Mouse (Mus musculus): ENCODE data around the gene Cfap100. TPM values are rescaled to one million over a fixed set of nuclear protein-coding genes. Genes with fewer than 3 reads are reported as not detected.

Cfap100 gene
- polyA plus RNA-seq, 1 experiment from 2014 or later = 0.82 TPM

DNA sequence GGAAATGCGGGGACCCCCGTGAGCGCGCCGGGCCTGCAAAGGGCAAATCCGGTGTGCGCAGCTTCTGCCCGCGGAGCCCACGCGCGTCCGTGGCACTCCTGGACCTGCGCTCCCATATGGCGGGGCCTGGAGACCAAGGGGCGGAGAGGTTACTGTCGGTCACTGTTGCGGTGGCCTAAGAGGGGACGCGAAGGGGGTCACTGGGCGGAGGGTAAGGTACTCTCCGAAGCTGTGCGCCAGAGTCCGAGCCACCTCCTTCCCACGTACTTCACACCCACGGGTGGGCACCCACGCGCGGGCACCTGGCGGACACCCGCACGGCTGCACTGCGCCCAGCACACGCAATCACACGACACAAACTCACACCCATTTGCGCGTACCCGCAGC lies 34.2 kb upstream of the Cfap100 start:
- peak overlapping the region; percentile 68 for H3K27ac ChIP-seq (ENCODE audit: low read length)
- peak; percentile 34 for ATAC-seq (ENCODE audit: low read depth)
- peak overlapping the region; percentile 81 for H3K9ac ChIP-seq (ENCODE audit: low read length)
- H3K36me3 ChIP-seq (ENCODE audit: control insufficient read depth, insufficient read depth, low read length) = peaks cover 5% of the 10 kb centered on the region
- H3K9me3 ChIP-seq (ENCODE audit: control insufficient read depth, low read length) = no peaks in the 10 kb centered on the region
- H3K27me3 ChIP-seq (ENCODE audit: control insufficient read depth, insufficient read depth, low read depth, low read length) = peaks cover 19% of the 10 kb centered on the region
- H3K4me2 ChIP-seq (ENCODE audit: low read depth, low read length) = peak overlapping the region; percentile 99
- peaks cover 17% of the 10 kb centered on the region for H3K4me1 ChIP-seq (replicated peaks; ENCODE audit: control insufficient read depth, insufficient read depth, low read length)
- peak overlapping the region; percentile 74 for H3K4me3 ChIP-seq (ENCODE audit: low read length)
- 0% methylated on average over 38 of the region's 38 CpGs for WGBS

DNA sequence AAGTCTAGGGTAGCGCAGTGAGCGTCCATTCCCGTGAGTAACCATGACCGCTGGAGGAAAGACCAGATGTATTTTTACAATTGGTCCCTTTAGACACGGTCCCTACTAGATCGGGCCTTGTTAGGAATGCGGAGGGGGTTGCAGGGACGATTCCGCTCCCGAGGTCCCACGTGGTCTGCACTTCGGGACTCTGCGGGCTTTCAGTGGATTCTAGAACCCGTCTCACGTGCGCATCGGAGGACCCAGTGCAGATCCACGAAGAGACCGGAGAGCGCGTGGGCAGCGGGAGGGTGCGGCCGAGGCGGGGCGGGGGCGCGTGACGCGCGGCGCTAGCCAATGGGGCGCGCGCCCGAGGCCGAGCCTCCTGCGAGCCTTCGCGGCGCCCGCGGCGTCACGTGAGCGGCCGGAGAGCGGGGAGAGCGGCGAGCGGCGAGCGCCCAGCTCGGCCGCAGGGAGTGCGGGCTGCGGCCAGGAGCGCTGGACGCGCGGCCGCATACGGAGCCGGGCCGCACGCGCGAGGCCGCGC lies 33.6 kb upstream of the Cfap100 start, which contains the start of gene Klf15:
Klf15 (plus strand) TSS at position 396 of the 526 bp plus-strand sequence.
- under 1% methylated on average over 42 of the region's 70 CpGs for WGBS
- peak within 1 kb of the TSS; percentile 68 for H3K27ac ChIP-seq (ENCODE audit: low read length)
- H3K9ac ChIP-seq (ENCODE audit: low read length) = peak within 1 kb of the TSS; percentile 81
- no peaks in the 10 kb centered on the region for H3K9me3 ChIP-seq (ENCODE audit: control insufficient read depth, low read length)
- H3K36me3 ChIP-seq (ENCODE audit: control insufficient read depth, insufficient read depth, low read length) = peaks cover 5% of the 10 kb centered on the region
- peak; percentile 69 for ATAC-seq (ENCODE audit: low read depth)
- peak within 1 kb of the TSS; percentile 99 for H3K4me2 ChIP-seq (ENCODE audit: low read depth, low read length)
- H3K4me1 ChIP-seq (replicated peaks; ENCODE audit: control insufficient read depth, insufficient read depth, low read length) = peaks cover 17% of the 10 kb centered on the region
- H3K4me3 ChIP-seq (ENCODE audit: low read length) = peak within 1 kb of the TSS; percentile 74
- peaks cover 19% of the 10 kb centered on the region for H3K27me3 ChIP-seq (ENCODE audit: control insufficient read depth, insufficient read depth, low read depth, low read length)

DNA sequence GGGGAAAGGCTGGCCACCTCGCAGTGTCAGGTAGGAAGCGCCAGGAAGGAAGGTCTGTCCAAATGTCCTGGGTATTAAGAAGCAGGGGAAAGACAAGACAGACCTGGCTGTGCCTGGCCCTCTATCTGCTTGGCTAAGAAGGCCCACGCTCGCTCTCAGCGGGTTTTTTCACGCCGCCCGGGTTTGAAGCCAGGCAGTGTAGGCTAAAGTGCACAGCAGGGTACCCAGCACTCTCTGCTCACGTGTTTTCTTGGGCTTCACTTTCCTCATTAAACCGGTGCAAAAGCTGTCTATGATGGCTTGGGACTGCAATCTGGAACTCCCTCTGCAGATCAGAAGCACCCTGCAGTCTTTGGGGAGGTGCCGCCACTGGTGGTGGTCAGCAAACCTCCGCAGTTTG lies 33.2 kb upstream of the Cfap100 start:
- Histone ChIP-seq H3K9me3 (ENCODE audit: control insufficient read depth, low read length) (no peaks in the 10 kb centered on the region), H3K27me3 (ENCODE audit: control insufficient read depth, insufficient read depth, low read depth, low read length) (peaks cover 19% of the 10 kb centered on the region), H3K36me3 (ENCODE audit: control insufficient read depth, insufficient read depth, low read length) (peaks cover under 1% of the 10 kb centered on the region; the same call in 1 of the 2 replicates), H3K4me1 (replicated peaks; ENCODE audit: control insufficient read depth, insufficient read depth, low read length) (peaks cover 17% of the 10 kb centered on the region), H3K4me2 (ENCODE audit: low read depth, low read length) (peak overlapping the region; percentile 99), H3K27ac (ENCODE audit: low read length) (no peak overlapping the region), H3K9ac (ENCODE audit: low read length) (peak overlapping the region; percentile 81), H3K4me3 (ENCODE audit: low read length) (peak overlapping the region; percentile 74)
- ATAC-seq (ENCODE audit: low read depth) = no peak
- WGBS = 20% methylated on average over 12 of the region's 12 CpGs

DNA sequence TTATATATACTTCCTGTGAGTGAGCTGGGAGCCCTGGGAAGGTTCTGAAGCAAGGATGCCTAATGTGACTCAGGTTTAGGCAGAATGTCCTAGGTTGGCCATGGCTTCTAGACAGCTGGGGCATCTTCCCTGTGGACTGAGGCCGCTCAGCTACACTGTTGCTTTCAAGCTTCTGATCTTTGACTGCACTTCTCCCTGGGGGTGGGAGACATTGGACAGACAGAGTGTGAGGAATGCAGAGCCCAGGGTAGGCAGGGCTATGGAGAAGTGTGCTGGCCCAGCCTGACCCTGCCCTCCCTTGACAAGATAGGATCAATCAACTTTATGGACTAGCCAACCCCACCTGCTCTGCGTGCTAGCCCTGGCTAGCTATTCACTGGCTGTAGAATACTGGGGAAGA lies 32.6 kb upstream of the Cfap100 start:
- ATAC-seq (ENCODE audit: low read depth) = no peak
- H3K27ac ChIP-seq (ENCODE audit: low read length) = no peak overlapping the region
- no peaks in the 10 kb centered on the region for H3K9me3 ChIP-seq (ENCODE audit: control insufficient read depth, low read length)
- H3K36me3 ChIP-seq (ENCODE audit: control insufficient read depth, insufficient read depth, low read length) = no peaks in the 10 kb centered on the region
- no peak overlapping the region for H3K9ac ChIP-seq (ENCODE audit: low read length)
- peaks cover 13% of the 10 kb centered on the region for H3K4me1 ChIP-seq (replicated peaks; ENCODE audit: control insufficient read depth, insufficient read depth, low read length)
- no peak overlapping the region for H3K4me2 ChIP-seq (ENCODE audit: low read depth, low read length)
- WGBS = 51% methylated on average over 2 of the region's 2 CpGs
- H3K4me3 ChIP-seq (ENCODE audit: low read length) = no peak overlapping the region
- peaks cover 19% of the 10 kb centered on the region for H3K27me3 ChIP-seq (ENCODE audit: control insufficient read depth, insufficient read depth, low read depth, low read length)

GRCm38 (mm10) chr6:90457421-90457820 lies 28.8 kb upstream of the Cfap100 start:
- 57% methylated on average over 2 of the region's 2 CpGs for WGBS
- Histone ChIP-seq H3K4me3 (ENCODE audit: low read length) (no peak overlapping the region), H3K36me3 (ENCODE audit: control insufficient read depth, insufficient read depth, low read length) (no peaks in the 10 kb centered on the region), H3K9ac (ENCODE audit: low read length) (no peak overlapping the region), H3K9me3 (ENCODE audit: control insufficient read depth, low read length) (no peaks in the 10 kb centered on the region), H3K4me1 (replicated peaks; ENCODE audit: control insufficient read depth, insufficient read depth, low read length) (no peaks in the 10 kb centered on the region), H3K27ac (ENCODE audit: low read length) (no peak overlapping the region), H3K4me2 (ENCODE audit: low read depth, low read length) (no peak overlapping the region), H3K27me3 (ENCODE audit: control insufficient read depth, insufficient read depth, low read depth, low read length) (peaks cover 19% of the 10 kb centered on the region)
- ATAC-seq (ENCODE audit: low read depth) = no peak

GRCm38 (mm10) chr6:90453751-90454150 lies 25.2 kb upstream of the Cfap100 start:
- no peaks in the 10 kb centered on the region for H3K36me3 ChIP-seq (ENCODE audit: control insufficient read depth, insufficient read depth, low read length)
- H3K27me3 ChIP-seq (ENCODE audit: control insufficient read depth, insufficient read depth, low read depth, low read length) = no peaks in the 10 kb centered on the region
- no peak for ATAC-seq (ENCODE audit: low read depth)
- H3K9me3 ChIP-seq (ENCODE audit: control insufficient read depth, low read length) = no peaks in the 10 kb centered on the region
- H3K4me2 ChIP-seq (ENCODE audit: low read depth, low read length) = no peak overlapping the region
- no peak overlapping the region for H3K27ac ChIP-seq (ENCODE audit: low read length)
- H3K4me1 ChIP-seq (replicated peaks; ENCODE audit: control insufficient read depth, insufficient read depth, low read length) = 0 out of 2 replicates have a peak, but pooled peaks cover 2% of the 10 kb centered on the region
- no peak overlapping the region for H3K4me3 ChIP-seq (ENCODE audit: low read length)
- WGBS = 77% methylated on average over 5 of the region's 5 CpGs
- H3K9ac ChIP-seq (ENCODE audit: low read length) = no peak overlapping the region

DNA sequence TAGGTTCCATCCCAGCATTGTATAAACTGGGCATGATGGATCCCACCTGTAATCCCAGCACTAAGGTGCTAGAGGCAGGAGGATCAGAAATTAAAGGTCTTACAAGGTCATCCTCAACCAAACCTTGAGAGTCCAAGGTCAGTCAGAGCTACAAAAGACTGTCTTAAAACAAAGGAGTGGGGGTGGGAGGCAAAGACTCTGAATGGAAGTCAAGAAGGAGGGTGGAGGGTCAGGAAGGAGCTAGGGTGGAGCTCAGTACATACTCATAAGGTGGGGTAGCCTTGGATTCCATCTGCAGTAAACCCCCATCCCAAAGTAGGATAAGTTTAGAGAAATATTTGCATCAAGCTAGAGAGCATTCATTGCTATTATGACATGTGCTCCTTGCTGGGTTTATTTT lies 24.0 kb upstream of the Cfap100 start:
- Histone ChIP-seq H3K4me3 (ENCODE audit: low read length) (no peak overlapping the region), H3K27me3 (ENCODE audit: control insufficient read depth, insufficient read depth, low read depth, low read length) (no peaks in the 10 kb centered on the region), H3K27ac (ENCODE audit: low read length) (no peak overlapping the region), H3K9ac (ENCODE audit: low read length) (no peak overlapping the region), H3K4me1 (replicated peaks; ENCODE audit: control insufficient read depth, insufficient read depth, low read length) (0 out of 2 replicates have a peak, but pooled peaks cover 2% of the 10 kb centered on the region), H3K9me3 (ENCODE audit: control insufficient read depth, low read length) (no peaks in the 10 kb centered on the region), H3K4me2 (ENCODE audit: low read depth, low read length) (no peak overlapping the region), H3K36me3 (ENCODE audit: control insufficient read depth, insufficient read depth, low read length) (no peaks in the 10 kb centered on the region)
- no peak for ATAC-seq (ENCODE audit: low read depth)

- H3K27ac ChIP-seq (ENCODE audit: low read length) = no peak overlapping the region
- WGBS = 83% methylated on average over 5 of the region's 5 CpGs
Observed at GRCm38 (mm10) chr6:90451512-90451911, 22.9 kb upstream of the Cfap100 start.

GRCm38 (mm10) chr6:90450697-90451096 lies 22.1 kb upstream of the Cfap100 start:
- H3K4me2 ChIP-seq (ENCODE audit: low read depth, low read length) = no peak overlapping the region
- H3K27ac ChIP-seq (ENCODE audit: low read length) = no peak overlapping the region
- ATAC-seq (ENCODE audit: low read depth) = peak; percentile 58
- no peaks in the 10 kb centered on the region for H3K36me3 ChIP-seq (ENCODE audit: control insufficient read depth, insufficient read depth, low read length)
- H3K4me1 ChIP-seq (replicated peaks; ENCODE audit: control insufficient read depth, insufficient read depth, low read length) = 0 out of 2 replicates have a peak, but pooled peaks cover 2% of the 10 kb centered on the region
- H3K4me3 ChIP-seq (ENCODE audit: low read length) = no peak overlapping the region
- H3K9ac ChIP-seq (ENCODE audit: low read length) = no peak overlapping the region
- 57% methylated on average over 5 of the region's 5 CpGs for WGBS
- H3K9me3 ChIP-seq (ENCODE audit: control insufficient read depth, low read length) = no peaks in the 10 kb centered on the region
- no peaks in the 10 kb centered on the region for H3K27me3 ChIP-seq (ENCODE audit: control insufficient read depth, insufficient read depth, low read depth, low read length)

More at GRCm38 (mm10) chr6:90451512-90451911, 22.9 kb upstream of the Cfap100 start:
- no peaks in the 10 kb centered on the region for H3K9me3 ChIP-seq (ENCODE audit: control insufficient read depth, low read length)
- no peak overlapping the region for H3K9ac ChIP-seq (ENCODE audit: low read length)
- H3K4me3 ChIP-seq (ENCODE audit: low read length) = no peak overlapping the region
- H3K36me3 ChIP-seq (ENCODE audit: control insufficient read depth, insufficient read depth, low read length) = no peaks in the 10 kb centered on the region
- ATAC-seq (ENCODE audit: low read depth) = no peak
- H3K4me1 ChIP-seq (replicated peaks; ENCODE audit: control insufficient read depth, insufficient read depth, low read length) = 0 out of 2 replicates have a peak, but pooled peaks cover 2% of the 10 kb centered on the region
- no peaks in the 10 kb centered on the region for H3K27me3 ChIP-seq (ENCODE audit: control insufficient read depth, insufficient read depth, low read depth, low read length)
- no peak overlapping the region for H3K4me2 ChIP-seq (ENCODE audit: low read depth, low read length)
